Mouse (Mus musculus) heart, adult 11 months (tissue): Measurements from ENCODE around the gene Zxdc.

Experiments
- DNase-seq: peaks from one replicate; pipeline ENCODE4 v3.0.0; 2022

Zxdc gene

GRCm38 (mm10) chr6:90377708-90378107 lies 8.4 kb downstream of the Zxdc start:
- no peak for DNase-seq

DNA sequence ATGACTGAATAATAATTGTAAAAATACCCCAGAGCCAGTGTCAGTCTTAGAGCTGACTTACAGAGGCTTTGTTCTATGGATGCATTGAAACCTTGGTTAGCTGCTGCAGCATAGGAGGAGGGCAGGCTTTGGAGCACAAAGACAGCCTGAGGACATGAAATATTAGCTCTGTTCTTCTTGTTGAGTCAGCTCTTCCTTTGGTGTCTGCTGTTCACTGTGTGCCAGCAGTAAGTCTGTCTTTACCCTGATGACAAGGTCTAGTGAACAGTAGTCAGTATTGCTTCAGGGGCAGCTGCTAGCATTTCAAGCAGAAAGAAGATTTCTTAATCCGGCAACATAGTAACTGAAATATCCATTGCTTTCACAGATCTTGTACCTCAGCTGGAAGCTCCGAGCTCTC lies 12.2 kb downstream of the Zxdc start:
- peak; percentile 58 for DNase-seq

GRCm38 (mm10) chr6:90390629-90391028 lies 21.3 kb downstream of the Zxdc start:
- DNase-seq, result no peak

DNA sequence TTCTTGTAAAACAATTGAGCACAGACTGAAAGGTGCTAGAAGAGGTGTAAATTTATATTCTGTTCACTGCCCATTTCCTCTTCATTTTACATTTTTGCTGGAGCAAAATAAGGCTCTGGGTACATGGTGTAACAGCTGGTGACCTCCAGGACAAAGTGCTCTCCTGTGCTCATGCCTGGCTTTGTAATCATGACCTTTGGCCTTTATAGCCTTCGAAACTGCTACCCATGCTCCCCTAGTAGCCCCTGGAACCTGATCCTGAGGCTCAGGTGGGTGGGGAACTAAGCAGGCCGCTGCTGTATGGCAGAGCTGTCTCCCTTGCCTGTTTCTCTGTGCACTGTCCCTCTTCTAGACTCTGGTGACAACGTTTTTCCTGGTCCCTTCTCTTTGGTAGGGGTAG lies 24.7 kb downstream of the Zxdc start:
- DNase-seq, result no peak

DNA sequence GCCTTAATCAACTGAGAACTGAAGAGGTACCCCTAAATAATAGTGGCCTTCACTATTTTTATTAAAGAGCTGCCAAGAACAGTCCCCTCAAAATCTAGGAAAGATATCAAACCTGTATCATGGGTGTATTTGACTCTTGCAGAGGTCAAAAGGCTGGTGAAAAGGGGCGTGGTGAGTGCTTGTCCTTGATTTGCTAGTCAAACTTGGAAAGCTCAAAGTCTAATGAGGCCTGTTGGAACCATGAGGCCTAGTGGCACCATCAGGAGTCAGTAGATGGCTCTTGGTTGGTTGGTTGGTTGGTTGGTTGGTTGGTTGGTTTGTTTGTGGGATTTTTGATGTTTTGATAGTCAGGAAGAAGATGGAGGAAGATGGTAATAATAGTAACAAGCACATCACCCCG lies 26.5 kb downstream of the Zxdc start:
- no peak for DNase-seq

DNA sequence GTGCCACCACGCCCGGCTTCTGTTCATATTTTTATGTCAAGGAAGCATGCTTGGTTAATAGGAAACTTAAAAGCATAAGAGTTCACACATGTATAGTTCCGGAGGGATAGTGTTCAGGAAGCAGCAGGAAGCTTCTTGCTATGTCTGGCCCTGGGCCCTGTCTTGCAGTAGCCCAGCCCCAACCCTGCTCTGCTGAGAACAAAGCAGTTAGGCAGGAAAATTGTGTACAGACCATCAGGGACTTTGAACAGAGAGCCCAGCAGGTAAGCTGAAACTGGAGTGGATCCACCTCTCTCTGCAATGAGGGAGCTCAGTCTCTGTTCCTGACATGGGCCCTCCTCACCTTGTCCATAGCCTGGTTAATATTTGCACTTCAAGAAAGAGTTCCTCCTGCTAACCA lies 28.0 kb downstream of the Zxdc start:
- no peak for DNase-seq

DNA sequence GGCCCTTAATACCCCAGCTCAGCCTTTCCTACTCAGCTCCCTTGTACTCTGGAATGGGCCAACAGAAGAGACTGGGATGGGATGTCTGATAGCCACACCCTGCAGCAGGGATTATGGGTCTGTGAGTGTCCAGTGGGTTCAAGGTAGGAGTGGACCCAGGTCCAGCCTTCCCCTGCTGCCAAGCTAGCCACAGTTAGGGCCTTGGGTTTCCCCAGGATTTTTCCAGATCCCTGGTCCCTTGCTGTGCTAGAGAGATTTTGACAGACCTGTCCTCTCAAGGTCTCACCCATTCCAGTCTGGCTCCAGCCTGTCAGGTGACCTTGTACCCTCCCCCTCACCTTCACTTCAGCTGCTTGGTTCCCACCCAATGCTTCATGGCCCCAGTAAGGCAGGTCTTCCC lies 39.3 kb downstream of the Zxdc start:
- no peak for DNase-seq

DNA sequence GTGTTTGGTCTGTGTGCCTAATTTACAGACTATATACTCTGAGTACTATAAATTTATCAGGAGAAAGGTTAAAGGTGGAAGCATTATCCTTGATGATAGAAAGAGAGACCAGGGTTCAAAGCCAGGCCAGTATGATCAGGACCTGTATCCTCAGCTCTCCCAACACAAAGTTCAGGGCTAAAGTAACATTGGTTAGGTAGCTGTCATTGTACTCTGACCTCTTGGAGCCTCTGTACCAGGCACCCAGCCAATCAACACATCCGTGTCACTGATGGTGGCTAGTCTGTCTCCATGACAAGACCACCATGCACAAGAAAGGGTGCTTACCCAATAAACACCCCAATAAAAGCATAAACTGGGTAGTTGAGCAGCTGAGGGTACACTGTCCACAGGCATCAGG lies 41.7 kb downstream of the Zxdc start:
- no peak for DNase-seq

DNA sequence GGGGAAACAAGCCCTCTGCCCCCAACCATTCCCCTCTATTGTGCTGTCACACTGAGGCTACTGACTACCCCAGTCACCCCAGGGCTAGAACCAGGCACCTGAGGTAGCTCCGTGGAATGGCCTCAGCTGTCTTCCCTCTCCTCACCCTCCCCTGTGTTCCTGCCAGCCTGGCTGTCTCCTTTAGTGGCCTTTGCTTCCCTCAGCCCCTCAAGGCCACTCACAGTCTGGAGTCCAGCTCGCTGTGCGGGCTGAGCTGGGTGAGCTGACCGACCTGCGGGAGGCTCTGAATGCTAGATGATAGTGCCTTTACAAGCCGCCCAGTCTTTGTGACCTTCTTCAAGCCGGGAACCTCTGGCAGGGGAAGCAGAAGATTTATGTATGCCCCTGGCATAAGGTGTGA lies 42.6 kb downstream of the Zxdc start:
- DNase-seq, result no peak

DNA sequence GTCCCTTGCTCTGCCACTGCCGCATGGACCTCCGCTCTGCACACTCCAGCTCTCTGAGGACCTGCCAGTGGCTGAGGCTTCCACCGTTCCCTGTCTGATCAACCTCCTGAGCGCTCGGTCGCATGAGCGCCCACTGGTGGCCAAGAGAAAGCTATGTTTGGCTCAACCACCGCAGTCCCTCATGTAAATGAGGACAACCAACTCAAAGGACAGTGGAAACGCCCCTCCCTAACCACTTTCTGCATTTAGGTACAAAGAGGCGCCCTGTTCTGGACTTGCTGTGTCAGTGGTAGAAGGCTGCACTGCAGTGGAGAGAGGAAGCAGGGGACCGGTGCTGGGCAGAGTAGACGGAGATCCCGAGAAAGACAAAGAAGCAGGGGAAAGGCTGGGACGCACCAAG lies 53.3 kb downstream of the Zxdc start:
- DNase-seq, result peak; percentile 96

GRCm38 (mm10) chr6:90425361-90425760 lies 56.1 kb downstream of the Zxdc start:
- no peak for DNase-seq

- no peak for DNase-seq
Measured at GRCm38 (mm10) chr6:90426003-90426402, 56.7 kb downstream of the Zxdc start.

DNA sequence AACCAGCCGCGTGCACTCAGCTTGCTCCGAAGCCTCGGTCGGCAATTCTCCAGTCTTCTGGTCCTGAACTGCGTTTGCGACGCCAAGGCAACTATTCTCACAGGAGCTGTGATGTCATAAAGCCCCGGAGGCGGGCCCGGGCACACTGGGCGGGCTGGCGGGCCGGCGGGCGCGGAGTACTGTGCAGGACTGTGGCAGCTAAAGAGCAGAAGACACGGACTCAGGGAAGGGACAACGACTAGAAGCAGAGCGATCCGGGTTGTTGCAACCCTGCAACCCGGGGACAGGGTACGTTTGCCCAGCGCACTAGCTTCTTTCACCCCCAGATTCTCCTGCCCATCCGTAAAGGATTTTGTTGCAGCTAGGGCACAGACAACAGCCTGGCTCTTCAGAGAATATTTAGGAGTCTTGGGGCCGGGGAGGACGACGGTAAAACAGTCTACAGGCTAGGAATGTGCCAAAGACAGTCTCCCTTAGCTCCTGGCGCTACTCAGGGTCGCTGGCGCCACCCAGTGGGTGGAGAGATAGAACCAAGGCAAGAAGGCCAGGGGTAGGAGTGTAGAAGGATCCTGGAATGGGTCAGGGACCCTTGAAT lies 59.2 kb downstream of the Zxdc start, which contains the start of gene Cfap100:
Gene Cfap100, minus strand, starts transcription at position 418 of the 595 bp plus-strand sequence.
- DNase-seq, result peak; percentile 98

DNA sequence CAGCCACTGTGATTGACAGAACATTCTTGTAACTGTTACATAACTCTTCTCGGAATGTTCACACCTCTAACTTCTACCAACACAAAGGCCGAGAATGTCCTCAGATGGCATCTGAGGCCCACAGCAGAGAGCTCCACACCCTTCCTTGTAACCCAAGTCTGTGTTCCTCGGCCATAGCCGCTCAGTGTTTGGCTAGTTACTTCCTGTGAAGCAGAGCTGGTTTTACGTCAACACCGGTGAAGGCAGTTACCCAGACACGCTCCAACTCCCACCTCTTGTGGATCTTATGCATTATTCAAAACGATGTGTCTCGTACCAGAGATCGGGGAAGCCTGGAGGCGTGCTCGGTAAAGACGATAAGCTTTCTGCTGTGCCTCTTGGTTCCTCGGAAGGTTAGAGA lies 60.6 kb downstream of the Zxdc start:
- no peak for DNase-seq

- no peak for DNase-seq
Measured at GRCm38 (mm10) chr6:90431487-90431886, 62.2 kb downstream of the Zxdc start.

DNA sequence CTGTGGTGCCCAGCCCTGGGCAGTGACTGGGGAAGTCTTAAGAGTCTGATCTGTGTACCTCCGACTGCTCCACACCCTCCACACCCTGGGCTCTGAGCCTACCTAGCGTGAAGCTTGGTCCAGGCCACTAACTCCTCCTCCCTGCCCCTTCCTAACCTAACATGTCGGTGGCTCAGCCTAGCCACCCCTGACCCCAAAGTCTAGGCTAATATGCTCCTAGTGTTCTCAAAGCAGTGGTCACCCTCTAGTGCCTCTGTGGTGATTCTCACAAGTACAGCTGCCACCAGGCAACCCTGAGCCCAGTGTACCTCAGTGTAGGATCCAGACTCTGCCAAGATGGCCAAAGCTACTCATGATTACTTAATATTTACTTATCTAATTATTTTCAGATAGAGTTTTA lies 65.4 kb downstream of the Zxdc start:
- DNase-seq, result no peak

DNA sequence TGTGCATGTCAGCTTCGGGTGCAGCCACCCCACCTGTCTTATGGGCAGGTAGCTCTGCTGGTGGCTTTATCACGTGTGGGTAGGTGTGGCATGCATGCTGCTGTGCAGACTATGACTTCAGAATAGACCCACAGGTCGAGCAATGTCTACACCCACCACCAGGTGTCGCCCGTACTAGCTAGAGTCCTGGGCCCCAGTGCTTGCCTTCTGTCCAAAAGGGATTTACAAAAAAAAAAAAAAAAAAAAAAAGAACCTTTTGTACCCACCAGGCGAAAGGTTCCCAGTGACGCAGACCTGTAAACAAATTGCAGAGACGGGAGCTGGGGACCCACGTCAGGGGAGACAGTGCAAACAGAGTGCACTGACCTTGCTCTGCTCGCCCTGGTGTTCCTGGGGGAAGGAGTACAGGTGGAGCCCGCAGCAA lies 65.9 kb downstream of the Zxdc start:
- DNase-seq, result peak; percentile 96

DNA sequence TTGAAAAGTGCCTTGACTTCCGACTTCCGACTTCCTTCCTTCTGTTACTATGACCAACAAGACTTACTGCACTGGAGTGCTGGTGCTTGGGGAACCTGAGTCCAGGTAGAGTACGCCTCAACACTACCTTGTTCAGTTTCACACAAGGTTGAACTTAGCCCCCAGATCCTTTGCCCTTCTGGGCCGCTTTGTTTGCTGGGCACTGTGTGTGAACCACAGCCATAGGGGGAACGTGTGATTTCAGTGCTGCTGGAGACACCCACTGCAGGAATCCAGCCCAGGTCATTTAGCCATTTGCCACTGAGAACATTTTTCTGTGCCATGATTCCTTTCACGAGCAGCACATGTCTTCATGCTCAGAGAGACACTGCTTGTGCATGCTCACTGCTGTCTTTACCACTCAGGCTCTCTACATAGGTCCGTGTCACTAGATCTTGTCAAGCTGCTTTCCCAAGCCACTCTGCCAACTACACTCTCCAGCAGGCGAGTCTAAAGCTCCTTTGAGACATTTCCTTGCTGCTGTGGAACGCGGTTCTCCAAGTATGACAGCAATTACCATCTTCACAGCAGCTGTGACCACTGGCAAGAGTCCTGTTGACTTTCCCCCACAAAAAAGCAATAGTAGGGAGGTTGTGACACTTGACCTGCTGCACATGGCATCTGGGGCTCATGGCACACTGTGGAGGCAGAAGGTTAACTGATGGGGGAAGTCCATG lies 67.1 kb downstream of the Zxdc start:
- peak; percentile 82 for DNase-seq

GRCm38 (mm10) chr6:90437041-90437440 lies 67.7 kb downstream of the Zxdc start:
- DNase-seq, result no peak

GRCm38 (mm10) chr6:90446883-90447282 lies 77.6 kb downstream of the Zxdc start:
- DNase-seq, result no peak

DNA sequence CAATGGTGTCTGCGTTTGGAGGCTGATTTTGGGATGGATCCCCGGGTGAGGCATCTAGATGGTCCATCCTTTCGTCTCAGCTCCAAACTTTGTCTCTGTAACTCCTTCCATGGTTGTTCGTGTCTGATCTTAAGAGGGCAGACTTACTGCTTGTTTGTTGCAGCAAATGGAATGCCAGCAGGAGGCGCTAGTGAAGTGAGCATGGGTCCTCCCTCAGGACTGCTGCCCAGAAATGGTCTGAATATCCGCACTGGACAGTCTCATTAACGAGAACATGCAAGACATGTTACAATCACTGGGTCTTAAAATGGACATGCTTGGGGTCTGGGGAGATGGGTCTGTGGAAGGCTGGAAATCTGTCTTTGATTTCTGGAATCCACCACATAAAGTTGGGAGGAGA lies 80.9 kb downstream of the Zxdc start:
- peak; percentile 98 for DNase-seq

DNA sequence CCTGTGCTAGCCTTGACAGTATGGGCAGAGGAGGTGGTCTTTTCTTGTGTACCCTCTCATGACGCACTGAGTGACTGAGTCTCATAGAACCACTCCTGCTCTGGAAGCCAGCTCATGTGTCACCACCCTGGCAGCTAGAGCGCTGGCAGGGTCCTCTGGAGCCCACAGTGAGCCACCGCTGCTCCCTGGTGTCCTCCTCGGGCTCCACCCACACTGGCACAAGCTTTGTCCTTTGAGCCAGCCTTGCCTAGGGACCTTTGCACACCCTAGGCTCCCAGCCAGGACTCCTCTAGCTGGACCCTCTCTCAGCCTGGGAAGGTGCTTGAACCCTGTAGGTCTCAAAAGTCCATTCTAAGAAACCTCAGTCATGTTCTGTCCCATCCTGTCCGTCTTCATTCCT lies 81.4 kb downstream of the Zxdc start:
- peak; percentile 99 for DNase-seq

GRCm38 (mm10) chr6:90451512-90451911 lies 82.2 kb downstream of the Zxdc start:
- DNase-seq, result no peak

- DNase-seq, result no peak
Measured at GRCm38 (mm10) chr6:90452603-90453002, 83.3 kb downstream of the Zxdc start.
